Mouse (Mus musculus) CH12.LX (cell line): ENCODE data around the gene Thtpa. TPM values are rescaled to one million over a fixed set of nuclear protein-coding genes. Genes with fewer than 3 reads are reported as not detected.
A peak's percentile ranks its signal among the peaks of the same experiment; 100 is the strongest.

Experiments used
- DNase-seq: peaks from one replicate; pipeline ENCODE4 v3.0.0-alpha.2; 2013; ENCODE audit errors: extremely low read depth
- H3K27ac ChIP-seq: 2 replicates; pipeline ENCODE4 v1.5.1; 2012; ENCODE audit warnings: low read depth, mild to moderate bottlenecking, control low read depth, moderate library complexity; ENCODE audit not compliant: insufficient read depth
- H3K27me3 ChIP-seq: replicated peaks from 2 replicates; pipeline ENCODE3; 2012; ENCODE audit warnings: inconsistent platforms
- H3K36me3 ChIP-seq, 2 experiments: replicated peaks in 1 of 2; 2 replicates each; pipeline versions ENCODE3 to v1.6.1; 2012; ENCODE audit warnings: inconsistent platforms in 1 of 2, low read length in 1 of 2, mild to moderate bottlenecking in 1 of 2, mixed read lengths in 1 of 2, moderate library complexity in 1 of 2; ENCODE audit not compliant: control insufficient read depth in 1 of 2, insufficient read depth in 1 of 2
- H3K4me1 ChIP-seq, 2 experiments: 2 replicates each; pipeline ENCODE4 v1.6.1; 2012; ENCODE audit warnings: inconsistent platforms in 1 of 2, moderate library complexity in 1 of 2; ENCODE audit not compliant: insufficient read depth in 2 of 2, control insufficient read depth in 1 of 2
- H3K4me2 ChIP-seq: 2 replicates; pipeline ENCODE4 v1.6.1; 2012; ENCODE audit warnings: low read depth, mild to moderate bottlenecking, control low read depth; ENCODE audit not compliant: poor library complexity, insufficient read depth, severe bottlenecking
- H3K4me3 ChIP-seq, 3 experiments: fragments of 150-350 bp in 1 of 3; sonication (generic) in 1 of 3; replicated peaks in 1 of 3; 2 replicates each; pipeline versions ENCODE3 to v1.5.1; 2011 to 2012; ENCODE audit warnings: low read depth in 2 of 3, low read length in 2 of 3, mild to moderate bottlenecking in 2 of 3, moderate library complexity in 2 of 3, control low read depth in 1 of 3, improper control_type of control experiment in 1 of 3, inconsistent platforms in 1 of 3, mixed read lengths in 1 of 3; ENCODE audit not compliant: poor library complexity in 1 of 3
- H3K79me2 ChIP-seq: replicated peaks from 2 replicates; pipeline ENCODE4 v1.6.1; 2012; ENCODE audit warnings: mild to moderate bottlenecking, moderate library complexity; ENCODE audit not compliant: control insufficient read depth, poor library complexity, insufficient read depth, severe bottlenecking; ENCODE audit errors: extremely low read depth
- H3K9ac ChIP-seq: 2 replicates; pipeline ENCODE4 v1.6.1; 2012; ENCODE audit warnings: low read depth, mild to moderate bottlenecking, control low read depth, moderate library complexity; ENCODE audit not compliant: insufficient read depth
- H3K9me3 ChIP-seq: replicated peaks from 2 replicates; pipeline ENCODE3; 2012; ENCODE audit warnings: low read length, inconsistent platforms, mixed read lengths
- BHLHE40 ChIP-seq: IDR thresholded peaks from 2 replicates; pipeline ENCODE4 v1.6.1; 2011; ENCODE audit warnings: mild to moderate bottlenecking, low read depth, low read length, improper control_type of control experiment
- CHD1 ChIP-seq: IDR thresholded peaks from 2 replicates; pipeline ENCODE4 v1.6.1; 2012; ENCODE audit warnings: low read depth, low read length, improper control_type of control experiment, inconsistent platforms
- CTCF ChIP-seq, 2 experiments: IDR thresholded peaks in 1 of 2; conservative IDR thresholded peaks in 1 of 2; 2 replicates each; pipeline ENCODE4 v1.5.1; 2011 to 2012; ENCODE audit warnings: low read depth in 2 of 2, low read length in 2 of 2, improper control_type of control experiment in 1 of 2, inconsistent platforms in 1 of 2, mild to moderate bottlenecking in 1 of 2, moderate library complexity in 1 of 2
- ETS1 ChIP-seq: conservative IDR thresholded peaks from 2 replicates; pipeline ENCODE4 v1.6.1; 2012; ENCODE audit warnings: low read depth, mild to moderate bottlenecking, inconsistent platforms, low read length, improper control_type of control experiment, moderate library complexity
- HCFC1 ChIP-seq: IDR thresholded peaks from 2 replicates; pipeline ENCODE4 v1.6.1; 2012; ENCODE audit warnings: low read depth, mild to moderate bottlenecking, inconsistent platforms, low read length, improper control_type of control experiment
- IRF4 ChIP-seq: IDR thresholded peaks from 2 replicates; pipeline ENCODE4 v1.6.1; 2014; ENCODE audit warnings: low read depth, mild to moderate bottlenecking, inconsistent platforms, low read length, improper control_type of control experiment
- JUND ChIP-seq: conservative IDR thresholded peaks from 2 replicates; pipeline ENCODE4 v1.6.1; 2011; ENCODE audit warnings: low read depth, low read length, improper control_type of control experiment
- MAZ ChIP-seq: IDR thresholded peaks from 2 replicates; pipeline ENCODE4 v1.6.1; 2012; ENCODE audit warnings: low read depth, mild to moderate bottlenecking, inconsistent platforms, low read length, improper control_type of control experiment, moderate library complexity
- PAX5 ChIP-seq: IDR thresholded peaks from 2 replicates; pipeline ENCODE4 v1.6.1; 2012; ENCODE audit warnings: low read length, inconsistent platforms, mixed read lengths
- POLR2A ChIP-seq: IDR thresholded peaks from 2 replicates; pipeline ENCODE4 v1.6.1; 2011; ENCODE audit warnings: low read depth, mild to moderate bottlenecking, improper control_type of control experiment, low read length
- RAD21 ChIP-seq: IDR thresholded peaks from 2 replicates; pipeline ENCODE4 v1.6.1; 2011; ENCODE audit warnings: low read depth, mild to moderate bottlenecking, low read length, improper control_type of control experiment, moderate library complexity
- SMC3 ChIP-seq: IDR thresholded peaks from 2 replicates; pipeline ENCODE4 v1.6.1; 2011; ENCODE audit warnings: low read depth, low read length, improper control_type of control experiment
- TBP ChIP-seq: conservative IDR thresholded peaks from 2 replicates; pipeline ENCODE4 v1.6.1; 2011; ENCODE audit warnings: low read depth, low read length, improper control_type of control experiment
- dilution Hi-C: fragments of 300-500 bp; cut with MboI; formaldehyde crosslinking; loops from 2 replicates; pipeline ENCODE4 v1.14.3; 2020; ENCODE audit warnings: low sequenced_read_pairs; ENCODE audit not compliant: extremely low pct_unique_long_range_greater_than_20kb, extremely low pct_ligation_motif_present
- in situ Hi-C: fragments of 300-500 bp; cut with MboI; formaldehyde crosslinking; loops from 3 replicates; pipeline ENCODE4 v1.14.3; 2019; ENCODE audit warnings: low sequenced_read_pairs, low pct_ligation_motif_present, low pct_unique_long_range_greater_than_20kb, mixed read lengths
- polyA plus RNA-seq: library from polyadenylated mRNA; unstranded; fragments of >175 nt; gene quantifications from 2 replicates; pipeline ENCODE4 v1.2.1, GENCODE M21; 2012; ENCODE audit warnings: low read depth; ENCODE audit not compliant: insufficient read length
- total RNA-seq, 2 experiments: library from RNA; depleted of rRNA; stranded (reverse); fragments of 300-350 nt in 1 of 2; fragments of >200 nt in 1 of 2; gene quantifications; 2 replicates each; pipeline ENCODE4 v1.2.3; 2012 to 2014

Thtpa gene
- total and polyA plus RNA-seq, 3 experiments = 4.0 to 9.4 (median 6.7) TPM

DNA sequence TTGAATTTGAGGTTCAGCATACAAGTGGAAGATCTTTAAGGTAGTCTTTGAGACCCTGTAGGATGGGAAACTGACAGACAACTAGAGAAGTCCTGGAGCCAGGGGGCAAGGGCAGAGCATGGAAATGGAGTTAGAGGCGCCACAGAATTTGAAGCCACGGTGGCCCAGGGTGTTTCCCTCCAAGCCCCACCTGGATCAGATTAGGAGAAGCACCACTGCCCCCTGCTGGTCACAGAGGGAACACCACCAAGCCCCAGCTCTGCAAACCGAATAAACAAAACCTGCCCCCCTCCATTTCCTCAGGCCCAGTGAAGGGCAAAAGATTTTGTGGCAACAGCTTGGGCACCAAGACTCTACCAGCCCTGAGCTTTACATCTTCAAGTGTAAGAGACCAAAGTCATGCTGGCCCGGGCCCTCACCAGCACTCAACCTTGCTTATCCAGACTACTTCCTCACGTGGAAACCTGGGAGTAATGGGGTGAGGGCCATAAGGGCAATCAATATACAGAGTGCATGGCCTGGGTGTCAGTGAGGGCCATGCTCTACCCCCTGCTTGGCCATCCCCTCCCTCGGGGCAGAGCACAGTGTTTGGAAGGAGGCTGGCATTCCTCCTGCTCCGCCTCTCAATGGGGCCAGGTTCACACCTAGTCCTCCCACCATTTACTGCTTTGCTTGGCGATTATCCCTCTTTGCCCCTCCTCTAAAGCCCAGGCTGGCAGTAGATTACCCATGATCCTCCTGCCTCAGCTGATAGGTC lies 15.2 kb upstream of the Thtpa start:
- peaks cover 0 to 31% of the 10 kb centered on the region in 2 experiments; a peak in 2 of 4 replicates for H3K4me1 ChIP-seq
- H3K9ac ChIP-seq = no peak overlapping the region
- TF ChIP-seq SMC3 (peak; percentile 75), CTCF (conservative IDR thresholded peaks at IDR 0.05 in 1 of 2, IDR thresholded peaks at IDR 0.05 in 1 of 2; ENCODE audit: low read depth in 2 of 2, low read length in 2 of 2) (peak; percentile 69 to 85), RAD21 (peak; percentile 80), HCFC1 (no peak), MAZ (0 out of 2 replicates have a peak, but pooled peaks have one; percentile 68), PAX5 (no peak), CHD1 (no peak), IRF4 (0 out of 2 replicates have a peak, but pooled peaks have one; percentile 18)
- no peak overlapping the region for H3K4me3 ChIP-seq
- dilution Hi-C loops = no loop called here
- H3K9me3 ChIP-seq = no peaks in the 10 kb centered on the region
- no peak overlapping the region for H3K4me2 ChIP-seq
- H3K27ac ChIP-seq = no peak overlapping the region
- H3K79me2 ChIP-seq = no peaks in the 10 kb centered on the region
- in situ Hi-C loops = loop anchor here (5.0 kb wide), 1 partner anchor 42 kb away; no protein-coding TSS in a partner anchor
- no peaks in the 10 kb centered on the region for H3K36me3 ChIP-seq
- H3K27me3 ChIP-seq = peaks cover 5% of the 10 kb centered on the region
- DNase-seq = peak; percentile 79

DNA sequence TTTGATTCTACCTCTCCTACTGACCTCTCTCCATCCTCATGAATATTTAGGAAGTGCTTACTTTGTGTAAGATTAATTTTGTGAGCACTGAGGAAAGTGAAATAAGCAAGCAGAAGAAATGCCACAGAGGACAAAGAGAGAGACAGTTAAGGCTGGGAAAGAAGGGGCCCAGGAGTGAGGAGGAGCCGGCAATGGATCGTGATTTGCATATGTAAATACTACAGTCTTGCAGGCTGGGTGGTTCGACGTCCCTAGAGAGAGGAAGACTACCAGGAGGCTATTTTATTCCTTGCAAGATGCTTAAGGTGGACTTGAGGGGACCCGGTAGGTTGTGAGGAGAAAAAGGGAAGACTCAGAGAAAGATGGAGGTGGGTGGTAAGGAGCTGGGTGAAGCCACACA lies 13.5 kb upstream of the Thtpa start:
- no peak overlapping the region for H3K27ac ChIP-seq
- dilution Hi-C loops (no loop called here), in situ Hi-C loops (no loop called here)
- peaks cover 11 to 44% of the 10 kb centered on the region in 2 experiments for H3K4me1 ChIP-seq
- H3K4me2 ChIP-seq = no peak overlapping the region; the same call in 1 of the 2 replicates
- no peaks in the 10 kb centered on the region for H3K9me3 ChIP-seq
- H3K79me2 ChIP-seq = no peaks in the 10 kb centered on the region
- DNase-seq = no peak
- no peak overlapping the region for H3K4me3 ChIP-seq
- no peak overlapping the region for H3K9ac ChIP-seq
- H3K36me3 ChIP-seq = no peaks in the 10 kb centered on the region
- peaks cover 3% of the 10 kb centered on the region for H3K27me3 ChIP-seq
- no peak for TF ChIP-seq MAZ
- TF ChIP-seq SMC3 = no peak

DNA sequence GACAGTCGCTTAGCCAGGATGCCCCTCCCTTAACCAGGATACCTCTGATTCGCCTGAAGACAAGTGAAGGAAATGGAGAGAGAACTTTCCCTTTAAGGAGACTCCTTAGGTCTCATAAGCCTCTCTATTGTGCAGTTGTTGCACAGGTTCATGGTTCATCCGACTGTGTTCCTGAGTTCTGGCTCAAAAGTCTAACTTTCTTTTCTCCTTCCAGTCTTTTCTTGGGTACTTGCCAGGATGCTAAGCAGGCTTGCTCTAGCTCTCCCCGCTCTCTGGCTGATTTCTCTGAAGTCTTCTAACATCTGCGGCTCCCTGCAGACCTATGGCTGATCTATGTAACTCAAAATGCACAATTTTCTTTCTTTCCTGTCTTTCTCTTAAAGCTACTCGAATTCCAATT lies 11.1 kb upstream of the Thtpa start:
- TF ChIP-seq ETS1 = no peak
- TF ChIP-seq JUND = no peak
- TF ChIP-seq BHLHE40 = no peak
- TF ChIP-seq TBP = no peak
- TF ChIP-seq POLR2A = no peak
- no peak overlapping the region for H3K4me2 ChIP-seq
- in situ Hi-C loops (no loop called here), dilution Hi-C loops (no loop called here)
- H3K4me3 ChIP-seq = no peak overlapping the region
- peaks cover 14 to 39% of the 10 kb centered on the region in 2 experiments for H3K4me1 ChIP-seq
- no peaks in the 10 kb centered on the region for H3K27me3 ChIP-seq
- no peak for DNase-seq
- H3K36me3 ChIP-seq = no peaks in the 10 kb centered on the region
- no peaks in the 10 kb centered on the region for H3K9me3 ChIP-seq
- H3K27ac ChIP-seq = no peak overlapping the region
- no peak overlapping the region for H3K9ac ChIP-seq
- H3K79me2 ChIP-seq = no peaks in the 10 kb centered on the region
